Mouse (Mus musculus) kidney, embryonic 15.5 days (tissue): ENCODE measurements around the gene Shisal1. TPM values are rescaled to one million over a fixed set of nuclear protein-coding genes. Genes with fewer than 3 reads are reported as not detected.
A peak's percentile ranks its signal among the peaks of the same experiment; 100 is the strongest.

ENCODE experiments used
- ATAC-seq: fragments of 200-750 bp; cut with Nextera tagmentation; replicated peaks from 2 replicates; pipeline ENCODE4 v1.8.0; 2017; ENCODE audit warnings: moderate TSS enrichment; ENCODE audit not compliant: low FRiP score
- H3K27ac ChIP-seq: fragments of 300-500 bp; sonication (generic); 2 replicates; pipeline ENCODE4 v1.5.1; 2015; ENCODE audit warnings: mild to moderate bottlenecking, inconsistent platforms
- H3K27me3 ChIP-seq: fragments of 300-500 bp; sonication (generic); 2 replicates; pipeline ENCODE4 v1.6.1; 2015; ENCODE audit warnings: inconsistent platforms
- H3K36me3 ChIP-seq: fragments of 300-500 bp; sonication (generic); 2 replicates; pipeline ENCODE4 v1.6.1; 2015; ENCODE audit warnings: inconsistent platforms
- H3K4me1 ChIP-seq: fragments of 300-500 bp; sonication (generic); 2 replicates; pipeline ENCODE4 v1.6.1; 2015; ENCODE audit warnings: inconsistent platforms
- H3K4me2 ChIP-seq: fragments of 300-500 bp; sonication (generic); 2 replicates; pipeline ENCODE4 v1.6.1; 2015; ENCODE audit warnings: moderate library complexity, mild to moderate bottlenecking, inconsistent platforms
- H3K4me3 ChIP-seq: fragments of 300-500 bp; sonication (generic); replicated peaks from 2 replicates; pipeline ENCODE4 v1.5.1; 2015; ENCODE audit warnings: mild to moderate bottlenecking, inconsistent platforms
- H3K9ac ChIP-seq: fragments of 300-500 bp; sonication (generic); 2 replicates; pipeline ENCODE4 v1.6.1; 2015; ENCODE audit warnings: mild to moderate bottlenecking, inconsistent platforms
- H3K9me3 ChIP-seq: fragments of 300-500 bp; sonication (generic); replicated peaks from 2 replicates; pipeline ENCODE4 v1.6.1; 2016; ENCODE audit warnings: inconsistent platforms
- WGBS: fragments of 180-500 bp; shearing (Covaris S2); methylation state at CpG from one replicate; pipeline ENCODE4 v1.1.7; 2015; ENCODE audit warnings: mixed read lengths; 5-methylcytosine and 5-hydroxymethylcytosine counted together
- polyA plus RNA-seq: library from polyadenylated mRNA; unstranded; fragments of >200 nt; fragmentation: Nextera tagmentation; extraction: Ambion mirVana; gene quantifications from 2 replicates; pipeline ENCODE4 v1.2.1, GENCODE M21; 2015

The Shisal1 gene
- polyA plus RNA-seq, 1 experiment from 2014 or later: 2.6 TPM

DNA sequence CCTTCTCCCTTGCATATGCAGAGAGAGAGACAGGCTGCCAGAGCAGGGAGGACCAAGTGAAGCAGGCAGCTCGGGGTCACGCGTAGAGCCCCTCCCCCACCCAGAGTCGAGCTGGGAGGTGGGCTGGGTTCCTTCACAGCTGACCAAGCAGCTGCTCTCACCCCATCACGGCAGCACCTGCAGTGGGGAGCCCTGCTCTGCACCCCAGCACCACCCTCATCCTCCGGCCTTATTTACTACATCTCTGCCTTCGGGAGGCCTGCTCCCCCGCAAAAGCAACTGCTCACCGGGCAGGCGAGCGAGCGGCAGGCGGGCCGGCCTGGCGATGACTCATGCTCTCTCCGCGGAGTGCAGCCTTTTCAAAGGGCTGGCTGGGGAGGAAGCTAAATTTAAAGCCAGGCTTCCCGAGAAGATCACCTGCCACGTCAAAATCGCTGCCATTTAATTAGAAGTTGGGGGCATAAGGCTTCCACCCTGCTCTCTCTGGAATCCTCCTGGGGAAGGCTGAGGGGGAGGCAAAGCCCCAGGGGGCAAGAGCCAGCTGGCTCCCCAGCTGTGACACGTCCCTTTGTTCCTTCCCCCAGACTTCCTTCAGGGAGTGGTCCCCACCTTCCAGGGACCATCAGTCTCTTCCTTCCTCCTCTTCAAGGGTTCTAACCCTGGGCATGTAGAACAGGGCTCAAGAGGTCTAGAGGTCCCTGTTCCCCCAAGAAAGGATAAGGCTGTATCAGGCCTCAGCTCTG lies 3.7 kb upstream of the Shisal1 start:
- Histone ChIP-seq H3K4me1 (peaks cover 20% of the 10 kb centered on the region), H3K27ac (peak overlapping the region; percentile 70), H3K36me3 (no peaks in the 10 kb centered on the region), H3K4me3 (peak overlapping the region; percentile 23; the same call in 1 of the 2 replicates), H3K4me2 (peak overlapping the region; percentile 57), H3K27me3 (peaks cover 48% of the 10 kb centered on the region), H3K9me3 (no peaks in the 10 kb centered on the region), H3K9ac (no peak overlapping the region)
- peak; percentile 47; the same call in 1 of the 2 replicates for ATAC-seq
- 1% methylated on average over 21 of the region's 21 CpGs for WGBS

DNA sequence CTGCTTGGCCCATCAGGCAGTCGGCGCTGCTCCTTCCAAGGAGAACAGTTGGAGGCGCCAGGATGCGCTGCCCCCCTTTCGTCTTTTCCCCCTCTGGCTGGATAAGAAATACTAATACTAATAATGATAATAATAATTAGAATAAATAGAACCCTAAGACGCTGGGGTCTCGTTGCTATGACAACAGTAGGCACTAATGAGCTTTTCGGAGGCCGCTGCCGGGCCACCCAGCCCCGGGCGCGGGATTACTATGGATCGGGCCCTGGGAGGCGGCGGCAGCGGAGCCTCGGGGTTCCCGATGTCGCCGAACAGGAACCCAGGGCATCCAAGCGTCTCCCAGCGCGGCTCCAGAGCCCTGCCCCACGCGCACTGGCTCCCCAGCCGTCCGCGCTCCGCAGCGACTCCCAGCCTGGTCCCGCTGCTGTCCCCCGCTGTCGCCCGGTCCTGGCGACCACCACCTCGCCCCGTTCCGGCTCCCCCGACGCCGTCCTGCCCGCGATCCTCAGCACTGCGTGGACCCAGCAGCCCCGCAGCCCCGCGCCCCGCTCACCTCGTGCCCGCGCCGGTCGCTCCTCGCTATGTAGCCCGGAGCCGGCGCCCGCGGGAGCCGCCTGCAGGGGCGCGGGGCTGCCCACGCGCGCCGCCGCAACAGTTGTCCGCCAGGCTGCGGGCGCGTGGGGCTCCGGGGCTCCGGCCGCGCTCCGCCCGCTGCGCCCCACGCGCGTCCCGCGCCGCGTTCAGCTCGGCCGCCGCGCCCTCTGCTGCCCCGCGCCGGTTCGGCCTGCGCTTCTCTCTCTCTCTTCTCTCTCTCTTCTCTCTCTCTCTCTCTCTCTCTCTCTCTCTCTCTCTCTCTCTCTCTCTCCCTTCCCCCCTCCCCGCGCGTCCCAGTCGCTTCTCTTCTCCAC lies 833 bp downstream of the Shisal1 start:
- H3K4me1 ChIP-seq: peaks cover 41% of the 10 kb centered on the region
- peaks cover 69% of the 10 kb centered on the region for H3K27me3 ChIP-seq
- no peaks in the 10 kb centered on the region for H3K36me3 ChIP-seq
- H3K4me3 ChIP-seq: peak overlapping the region; percentile 54
- 1% methylated on average over 91 of the region's 99 CpGs for WGBS
- no peak for ATAC-seq
- H3K9me3 ChIP-seq: no peaks in the 10 kb centered on the region
- H3K27ac ChIP-seq: no peak overlapping the region
- peak overlapping the region; percentile 95 for H3K4me2 ChIP-seq
- H3K9ac ChIP-seq: peak overlapping the region; percentile 56

DNA sequence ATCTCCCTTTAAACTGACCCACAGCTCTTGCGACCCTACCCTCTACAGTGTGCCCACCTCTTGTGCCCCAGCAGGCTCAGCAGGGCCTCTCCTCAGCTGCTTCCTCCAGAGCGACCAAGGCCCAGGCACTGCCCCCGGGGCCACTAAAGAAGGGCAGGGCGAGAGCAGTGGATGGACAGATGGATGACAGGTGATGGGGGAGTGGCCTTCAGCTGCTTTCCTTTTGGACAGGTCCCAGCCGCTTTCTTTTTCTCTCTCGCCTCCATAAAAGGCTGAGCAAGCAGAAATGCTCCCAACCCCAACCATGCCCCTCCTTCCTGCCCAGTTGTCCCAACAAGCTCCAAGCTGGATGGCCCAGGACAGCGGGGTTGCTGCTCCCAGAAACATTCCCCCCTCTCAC lies 2.7 kb downstream of the Shisal1 start:
- Histone ChIP-seq H3K4me2 (no peak overlapping the region), H3K4me1 (peaks cover 37% of the 10 kb centered on the region), H3K36me3 (no peaks in the 10 kb centered on the region), H3K4me3 (no peak overlapping the region), H3K9me3 (no peaks in the 10 kb centered on the region), H3K27ac (peak overlapping the region; percentile 57), H3K9ac (no peak overlapping the region), H3K27me3 (peaks cover 73% of the 10 kb centered on the region)
- ATAC-seq: 0 out of 2 replicates have a peak, but pooled peaks have one; percentile 33
- WGBS: 24% methylated on average over 7 of the region's 7 CpGs

DNA sequence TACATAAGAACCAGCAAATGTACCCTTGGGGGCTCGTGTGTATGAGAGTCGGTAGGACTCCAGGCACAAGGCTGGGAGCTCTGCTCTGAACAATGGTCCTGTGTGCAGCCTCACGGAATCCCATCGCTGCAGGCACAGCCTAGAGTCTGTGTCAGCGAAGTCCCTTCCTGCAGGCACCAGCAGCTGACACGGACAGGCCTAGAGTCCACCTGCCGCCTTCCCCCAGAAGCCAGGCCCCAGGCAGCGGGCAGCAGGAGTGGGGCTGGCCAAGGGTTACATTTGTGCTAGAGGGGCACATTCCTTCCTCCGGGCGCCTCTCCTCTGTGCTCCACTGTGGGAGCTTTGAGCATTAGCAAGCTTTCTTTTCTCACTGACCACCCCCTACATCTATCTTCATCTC lies 3.3 kb downstream of the Shisal1 start:
- H3K27me3 ChIP-seq: peaks cover 68% of the 10 kb centered on the region
- 56% methylated on average over 10 of the region's 10 CpGs for WGBS
- H3K27ac ChIP-seq: peak overlapping the region; percentile 57
- no peak overlapping the region for H3K4me3 ChIP-seq
- H3K4me1 ChIP-seq: peaks cover 37% of the 10 kb centered on the region
- H3K4me2 ChIP-seq: no peak overlapping the region
- peak; percentile 40 for ATAC-seq
- H3K36me3 ChIP-seq: no peaks in the 10 kb centered on the region
- no peaks in the 10 kb centered on the region for H3K9me3 ChIP-seq
- no peak overlapping the region for H3K9ac ChIP-seq

DNA sequence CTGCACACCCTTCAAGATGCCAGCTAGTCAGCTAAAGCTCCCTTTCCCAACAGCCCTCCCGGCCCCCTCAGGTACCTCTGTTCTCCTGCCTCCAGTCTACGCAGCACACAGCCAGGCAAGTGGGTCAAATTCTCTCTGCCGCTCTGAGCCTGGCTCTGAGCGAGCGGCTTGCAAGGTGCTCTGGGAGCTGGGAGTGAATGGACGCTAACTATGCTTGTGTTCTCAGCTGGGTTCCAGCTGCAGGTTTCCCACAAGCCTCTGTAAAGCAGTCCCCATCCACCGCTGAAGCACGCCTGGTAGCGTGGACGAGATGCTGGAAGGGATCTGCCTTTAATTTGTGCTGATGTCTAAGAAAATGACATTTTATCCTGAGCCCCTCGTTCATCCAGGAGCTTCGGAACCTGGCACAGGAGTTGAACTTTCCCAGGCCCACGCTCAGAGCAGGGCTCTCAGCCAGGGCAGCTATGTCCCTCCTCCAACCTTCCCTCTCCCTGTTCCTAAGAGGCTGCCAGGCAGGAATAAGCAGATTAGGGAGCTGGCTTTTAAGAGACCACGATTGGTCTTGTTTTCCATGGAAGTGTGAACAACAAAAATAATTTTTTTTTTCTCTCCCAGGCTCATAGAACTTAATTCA lies 5.1 kb downstream of the Shisal1 start:
- Histone ChIP-seq H3K9me3 (no peaks in the 10 kb centered on the region), H3K4me1 (peaks cover 37% of the 10 kb centered on the region), H3K27me3 (peaks cover 50% of the 10 kb centered on the region), H3K4me2 (no peak overlapping the region), H3K36me3 (no peaks in the 10 kb centered on the region), H3K4me3 (no peak overlapping the region), H3K9ac (no peak overlapping the region), H3K27ac (no peak overlapping the region)
- 63% methylated on average over 14 of the region's 14 CpGs for WGBS
- no peak for ATAC-seq

DNA sequence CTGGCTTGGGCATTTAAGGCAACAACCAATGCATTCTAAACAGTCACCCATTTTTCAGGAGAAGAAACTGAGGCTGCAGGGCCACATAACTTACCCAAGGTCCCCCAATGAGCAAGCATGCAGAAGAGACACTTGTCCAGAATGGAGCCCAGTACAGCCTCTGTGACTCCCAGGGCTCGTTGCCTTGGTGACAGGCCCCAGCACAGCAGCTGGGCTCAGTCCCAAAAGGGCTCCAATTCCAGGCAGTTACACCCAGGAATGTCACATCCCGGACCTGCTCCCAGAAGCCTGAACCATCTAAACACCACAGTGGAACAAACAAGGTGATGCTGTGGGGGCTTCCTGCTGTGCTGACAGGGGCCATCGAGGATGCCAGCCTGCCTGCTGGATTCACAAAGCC lies 6.1 kb downstream of the Shisal1 start:
- Histone ChIP-seq H3K27me3 (peaks cover 42% of the 10 kb centered on the region), H3K4me1 (peaks cover 32% of the 10 kb centered on the region)
- 28% methylated on average over 3 of the region's 3 CpGs for WGBS

DNA sequence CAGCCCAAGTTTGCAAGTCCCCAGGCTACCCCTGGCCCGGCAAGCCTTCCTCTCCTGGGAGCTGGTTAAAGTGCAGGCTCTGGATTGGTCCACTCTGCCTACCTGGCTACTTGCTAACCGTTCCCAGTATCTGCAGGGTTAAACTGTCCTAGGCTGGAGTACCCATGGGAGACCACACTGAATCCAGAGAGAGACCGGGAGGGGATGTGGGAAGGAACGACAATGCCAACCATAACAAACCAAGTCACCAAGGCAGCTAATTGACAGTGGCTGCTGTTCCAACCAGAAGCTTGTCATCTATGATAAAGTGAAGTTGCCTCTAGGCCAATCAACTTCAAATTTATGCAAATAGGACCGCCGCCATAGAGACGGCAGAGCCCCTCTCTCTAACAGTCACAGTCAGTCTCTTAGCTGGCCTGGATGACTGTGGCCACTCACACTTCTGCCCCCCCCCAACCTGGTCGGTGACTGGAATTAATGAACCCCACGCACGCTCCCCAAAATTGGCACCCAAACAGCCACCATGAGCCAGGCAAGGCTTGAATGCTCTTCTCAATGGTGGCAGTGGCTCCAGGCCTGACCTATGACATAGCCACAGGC lies 13.2 kb downstream of the Shisal1 start:
- no peaks in the 10 kb centered on the region for H3K9me3 ChIP-seq
- no peak for ATAC-seq
- H3K4me1 ChIP-seq: no peaks in the 10 kb centered on the region
- no peak overlapping the region for H3K9ac ChIP-seq
- no peak overlapping the region for H3K4me2 ChIP-seq
- H3K36me3 ChIP-seq: no peaks in the 10 kb centered on the region
- no peak overlapping the region for H3K4me3 ChIP-seq
- no peaks in the 10 kb centered on the region for H3K27me3 ChIP-seq
- WGBS: 71% methylated on average over 10 of the region's 10 CpGs
- no peak overlapping the region for H3K27ac ChIP-seq

More for the DNA sequence above, 6.1 kb downstream of the Shisal1 start:
- Histone ChIP-seq H3K36me3 (no peaks in the 10 kb centered on the region), H3K9me3 (no peaks in the 10 kb centered on the region), H3K4me3 (no peak overlapping the region), H3K27ac (no peak overlapping the region), H3K4me2 (no peak overlapping the region), H3K9ac (no peak overlapping the region)
- ATAC-seq: no peak

DNA sequence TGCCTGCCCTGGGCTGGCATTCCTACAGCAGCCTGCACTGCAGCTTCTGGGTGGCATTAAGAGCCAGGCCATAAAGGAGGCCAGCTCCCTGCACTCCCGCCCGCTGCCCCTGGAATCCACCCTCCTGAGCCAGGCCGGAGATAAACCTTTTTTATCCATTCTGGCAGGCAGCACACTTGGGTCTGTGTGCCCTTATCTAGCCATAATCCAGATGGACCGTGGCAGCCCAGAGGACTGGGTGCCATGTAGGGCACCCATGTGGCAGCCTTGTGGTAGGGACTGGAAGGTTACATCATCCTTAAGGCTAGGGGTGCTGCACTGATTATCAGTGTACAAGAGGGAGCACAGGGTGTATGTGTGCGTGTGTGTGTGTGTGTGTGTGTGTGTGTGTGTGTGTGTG lies 16.4 kb downstream of the Shisal1 start:
- no peak overlapping the region for H3K27ac ChIP-seq
- H3K36me3 ChIP-seq: no peaks in the 10 kb centered on the region
- 80% methylated on average over 5 of the region's 5 CpGs for WGBS
- H3K4me1 ChIP-seq: no peaks in the 10 kb centered on the region
- H3K4me3 ChIP-seq: no peak overlapping the region
- no peak; the same call in 1 of the 2 replicates for ATAC-seq
- no peaks in the 10 kb centered on the region for H3K9me3 ChIP-seq
- H3K4me2 ChIP-seq: no peak overlapping the region
- no peak overlapping the region for H3K9ac ChIP-seq
- no peaks in the 10 kb centered on the region; the same call in 1 of the 2 replicates for H3K27me3 ChIP-seq

DNA sequence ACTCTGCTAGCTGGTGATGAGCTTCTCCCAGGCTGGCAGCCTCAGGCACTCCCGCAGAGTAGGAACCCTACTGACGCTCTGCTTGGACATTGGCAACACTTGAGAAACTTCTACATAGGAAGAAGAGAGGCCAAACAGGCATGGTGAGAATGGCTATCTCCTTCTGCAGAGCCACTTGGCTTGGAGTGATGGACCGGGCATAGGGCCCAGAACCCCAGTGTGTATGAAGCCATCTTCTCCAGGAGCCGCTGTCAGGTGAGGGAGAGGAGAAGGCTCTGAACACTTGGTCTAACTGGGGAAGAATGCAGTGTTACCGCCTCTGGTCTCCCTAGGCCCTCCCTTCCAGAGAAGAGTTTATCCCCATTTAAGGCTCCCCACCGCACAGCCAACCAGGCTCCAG lies 19.3 kb downstream of the Shisal1 start:
- no peaks in the 10 kb centered on the region for H3K9me3 ChIP-seq

DNA sequence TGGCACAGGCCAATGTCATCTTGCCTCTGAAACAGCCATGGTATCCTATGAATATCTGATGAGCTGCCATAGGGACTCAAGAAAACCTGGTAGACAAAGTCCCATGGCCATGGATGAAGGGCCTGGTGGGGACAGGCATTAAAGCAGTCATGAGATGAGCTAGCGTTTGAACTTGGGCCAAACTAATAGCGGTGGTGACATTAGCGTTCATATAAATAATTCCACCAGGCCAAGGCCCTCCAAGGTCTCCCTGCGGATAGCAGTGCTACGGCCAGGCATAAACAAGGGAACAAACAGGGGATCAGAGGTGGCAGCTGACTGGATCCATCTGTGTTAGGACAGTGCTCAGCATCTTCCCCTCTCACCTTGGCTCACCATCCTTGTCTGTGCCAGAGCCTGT lies 21.2 kb downstream of the Shisal1 start:
- no peaks in the 10 kb centered on the region for H3K36me3 ChIP-seq
- H3K4me2 ChIP-seq: no peak overlapping the region
- WGBS: 82% methylated on average over 5 of the region's 5 CpGs
- peaks cover 6% of the 10 kb centered on the region for H3K27me3 ChIP-seq
- no peak for ATAC-seq
- H3K27ac ChIP-seq: no peak overlapping the region
- H3K4me1 ChIP-seq: peaks cover 8% of the 10 kb centered on the region; the same call in 1 of the 2 replicates
- no peaks in the 10 kb centered on the region for H3K9me3 ChIP-seq
- H3K9ac ChIP-seq: no peak overlapping the region
- no peak overlapping the region for H3K4me3 ChIP-seq

More for the DNA sequence above, 19.3 kb downstream of the Shisal1 start:
- 89% methylated on average over 6 of the region's 6 CpGs for WGBS
- no peak overlapping the region for H3K4me3 ChIP-seq
- no peaks in the 10 kb centered on the region; the same call in 1 of the 2 replicates for H3K27me3 ChIP-seq
- 0 out of 2 replicates have a peak, but pooled peaks cover 3% of the 10 kb centered on the region for H3K4me1 ChIP-seq
- no peak overlapping the region for H3K4me2 ChIP-seq
- H3K27ac ChIP-seq: no peak overlapping the region
- no peak for ATAC-seq
- no peak overlapping the region for H3K9ac ChIP-seq
- H3K36me3 ChIP-seq: no peaks in the 10 kb centered on the region

DNA sequence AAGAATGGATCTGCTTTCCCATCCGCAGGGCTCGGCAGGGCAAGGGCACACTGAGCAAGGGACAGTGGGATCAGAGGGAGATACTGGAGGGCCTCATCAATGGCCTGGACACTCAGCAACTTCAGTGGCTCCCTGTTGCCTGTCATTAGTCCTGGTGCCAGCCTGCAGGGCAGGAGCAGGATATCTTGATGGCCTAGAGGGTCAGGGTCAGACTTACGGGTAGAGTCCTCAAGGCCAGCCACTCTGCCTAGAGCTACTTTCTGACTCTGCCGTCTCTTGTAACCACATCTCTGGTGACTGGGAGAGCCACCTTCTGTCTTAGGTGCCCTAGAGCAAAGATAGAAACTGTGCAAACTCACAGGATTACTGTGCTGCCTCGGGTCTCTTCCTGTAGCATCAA lies 23.1 kb downstream of the Shisal1 start:
- WGBS: 84% methylated on average over 5 of the region's 5 CpGs
- Histone ChIP-seq H3K4me1 (peaks cover 13% of the 10 kb centered on the region), H3K27ac (no peak overlapping the region), H3K27me3 (peaks cover 13% of the 10 kb centered on the region), H3K36me3 (no peaks in the 10 kb centered on the region), H3K9me3 (no peaks in the 10 kb centered on the region), H3K4me3 (no peak overlapping the region), H3K4me2 (no peak overlapping the region), H3K9ac (no peak overlapping the region)
- no peak for ATAC-seq
